Mouse (Mus musculus) small intestine, adult 2 months (tissue): ENCODE results near the gene Larp1. TPM values are rescaled to one million over a fixed set of nuclear protein-coding genes. Genes with fewer than 3 reads are reported as not detected.
"Not testable (repeated sequence)": the region's sequence is repeated elsewhere in the genome, so short reads cannot be mapped to it uniquely, and the experiment has no call there.

ENCODE experiments used
- H3K27ac ChIP-seq: fragments of 200-500 bp; 2 replicates; pipeline ENCODE4 v1.5.1; 2012; ENCODE audit warnings: low read depth, low read length, control low read depth, inconsistent platforms; ENCODE audit not compliant: insufficient read depth
- H3K27me3 ChIP-seq: fragments of 200-500 bp; 2 replicates; pipeline ENCODE4 v1.6.1; 2012; ENCODE audit warnings: mild to moderate bottlenecking, moderate library complexity, low read length, inconsistent platforms; ENCODE audit not compliant: control insufficient read depth, insufficient read depth
- H3K36me3 ChIP-seq: fragments of 200-500 bp; 2 replicates; pipeline ENCODE4 v1.6.1; 2012; ENCODE audit warnings: mild to moderate bottlenecking, low read length, control low read depth, inconsistent platforms; ENCODE audit not compliant: control insufficient read depth, insufficient read depth
- H3K4me1 ChIP-seq: fragments of 200-500 bp; 2 replicates; pipeline ENCODE4 v1.6.1; 2012; ENCODE audit warnings: low read length, inconsistent platforms, mixed read lengths; ENCODE audit not compliant: control insufficient read depth, insufficient read depth, insufficient read length
- H3K4me3 ChIP-seq: fragments of 200-500 bp; 2 replicates; pipeline ENCODE4 v1.5.1; 2012; ENCODE audit warnings: low read depth, mild to moderate bottlenecking, control low read depth, inconsistent platforms, low read length, moderate library complexity
- CTCF ChIP-seq: fragments of 200-500 bp; IDR thresholded peaks from 2 replicates; pipeline ENCODE4 v1.5.1; 2012; ENCODE audit warnings: low read depth, mild to moderate bottlenecking, control low read depth, inconsistent platforms, low read length, moderate library complexity, mixed read lengths; ENCODE audit not compliant: insufficient replicate concordance, insufficient read length; ENCODE audit errors: extremely low read depth
- POLR2A ChIP-seq: fragments of 200-500 bp; IDR thresholded peaks from 2 replicates; pipeline ENCODE4 v1.6.1; 2012; ENCODE audit warnings: low read depth, mild to moderate bottlenecking, control low read depth, inconsistent platforms, low read length, moderate library complexity
- WGBS: fragments of 180-500 bp; shearing (Covaris S2); methylation state at CpG from one replicate; pipeline ENCODE4 v1.1.7; 2018; 5-methylcytosine and 5-hydroxymethylcytosine counted together
- polyA plus RNA-seq: library from polyadenylated mRNA; depleted of rRNA; stranded (reverse); fragments of >200 nt; gene quantifications from 2 replicates; pipeline ENCODE4 v1.2.3, GENCODE M21; 2012

Larp1 gene
- polyA plus RNA-seq, 1 experiment = 25.9 TPM

DNA sequence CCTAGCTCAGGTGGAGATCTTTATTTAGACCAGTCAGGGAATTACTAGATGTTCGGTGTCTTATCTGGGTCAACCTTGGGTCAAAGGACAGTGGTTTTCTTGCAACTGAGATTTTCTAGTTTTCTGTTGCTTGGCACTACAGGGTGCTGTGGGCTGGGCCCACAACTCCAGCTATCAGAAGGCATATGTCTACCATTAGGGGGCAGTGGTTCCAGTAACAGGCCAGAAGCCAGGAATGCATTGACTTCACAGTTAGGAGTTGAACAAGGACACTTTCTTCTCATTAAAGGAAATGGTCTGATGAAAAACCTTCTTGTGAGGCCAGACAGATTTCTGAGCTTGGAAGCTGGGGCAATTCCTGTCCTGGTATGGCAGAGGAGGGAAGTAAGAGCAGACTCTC is 30.2 kb downstream of the Larp1 start:
- Histone ChIP-seq H3K27me3 (no peaks in the 10 kb centered on the region), H3K4me3 (no peak overlapping the region), H3K27ac (peak overlapping the region; percentile 56; the same call in 1 of the 2 replicates), H3K4me1 (peaks cover 18% of the 10 kb centered on the region; the same call in 1 of the 2 replicates), H3K36me3 (peaks cover 15% of the 10 kb centered on the region)
- TF ChIP-seq POLR2A (no peak), CTCF (peak; percentile 65; the same call in 1 of the 2 replicates)
- WGBS = 10% methylated on average over 1 of the region's 1 CpGs

- Histone ChIP-seq H3K27ac (no peak overlapping the region), H3K4me3 (no peak overlapping the region), H3K4me1 (peaks cover 8% of the 10 kb centered on the region; the same call in 1 of the 2 replicates), H3K27me3 (no peaks in the 10 kb centered on the region), H3K36me3 (peaks cover 32% of the 10 kb centered on the region)
- WGBS = 91% methylated on average over 5 of the region's 5 CpGs
- TF ChIP-seq POLR2A = no peak
- no peak for TF ChIP-seq CTCF
These were observed 34.1 kb downstream of the Larp1 start for GRCm38 (mm10) chr11:58042861-58043431.

DNA sequence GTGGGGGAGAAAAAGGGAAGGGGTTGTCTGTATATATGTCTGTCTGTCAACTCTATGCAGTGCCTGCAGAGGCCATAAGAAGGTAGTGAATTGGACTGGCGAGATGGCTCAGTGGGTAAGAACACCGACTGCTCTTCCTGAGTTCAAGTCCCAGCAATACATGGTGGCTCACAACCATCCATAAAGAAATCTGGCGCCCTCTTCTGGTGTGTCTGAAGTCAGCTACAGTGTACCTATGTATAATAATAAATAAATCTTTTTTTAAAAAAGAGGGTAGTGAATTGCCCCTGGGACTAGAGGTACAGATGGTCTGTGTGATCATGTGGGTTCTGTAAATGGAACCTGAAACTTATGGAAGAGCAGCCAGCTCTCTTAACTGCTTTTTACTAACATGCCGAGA is 37.6 kb downstream of the Larp1 start:
- H3K36me3 ChIP-seq = peaks cover 65% of the 10 kb centered on the region
- no peak overlapping the region for H3K4me3 ChIP-seq
- no peaks in the 10 kb centered on the region for H3K4me1 ChIP-seq
- TF ChIP-seq CTCF (no peak), POLR2A (no peak)
- WGBS = 71% methylated on average over 4 of the region's 4 CpGs
- H3K27ac ChIP-seq = no peak overlapping the region
- H3K27me3 ChIP-seq = no peaks in the 10 kb centered on the region

GRCm38 (mm10) chr11:58057455-58057854 is 48.6 kb downstream of the Larp1 start:
- H3K27me3 ChIP-seq = no peaks in the 10 kb centered on the region
- WGBS = 30% methylated on average over 6 of the region's 6 CpGs
- peaks cover 67% of the 10 kb centered on the region for H3K36me3 ChIP-seq
- peaks cover under 1% of the 10 kb centered on the region for H3K4me1 ChIP-seq
- no peak overlapping the region for H3K4me3 ChIP-seq
- no peak overlapping the region for H3K27ac ChIP-seq
- TF ChIP-seq POLR2A = no peak
- peak; percentile 75; the same call in 1 of the 2 replicates for TF ChIP-seq CTCF

GRCm38 (mm10) chr11:58059752-58060151 is 50.9 kb downstream of the Larp1 start:
- not testable (repeated sequence) for H3K4me3 ChIP-seq, H3K27me3 ChIP-seq, H3K27ac ChIP-seq, H3K4me1 ChIP-seq
- 66% methylated on average over 7 of the region's 7 CpGs for WGBS
- H3K36me3 ChIP-seq = peaks cover 49% of the 10 kb centered on the region

DNA sequence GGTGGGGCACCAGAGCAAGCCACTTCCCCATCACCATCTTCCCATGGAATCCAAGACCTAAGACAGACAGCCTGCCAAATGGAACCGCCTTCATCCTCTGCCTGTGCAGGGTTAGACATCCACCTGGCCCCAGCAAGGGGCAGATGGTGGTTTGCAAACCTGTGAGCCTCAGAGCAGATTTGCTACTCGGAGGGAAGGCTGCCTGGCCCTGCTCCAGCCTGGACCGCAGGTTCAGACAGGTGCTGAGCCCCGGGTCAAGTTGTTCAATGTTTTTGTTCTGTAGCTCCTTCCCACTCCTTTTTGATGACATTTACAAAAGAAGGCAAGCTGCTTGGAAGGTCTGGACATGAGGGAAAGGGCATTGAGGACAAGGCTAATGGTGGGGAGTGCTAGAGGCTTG is 52.4 kb downstream of the Larp1 start:
- peaks cover 37% of the 10 kb centered on the region for H3K36me3 ChIP-seq
- not testable (repeated sequence) for H3K27me3 ChIP-seq, H3K4me3 ChIP-seq, H3K27ac ChIP-seq, H3K4me1 ChIP-seq
- 72% methylated on average over 3 of the region's 4 CpGs for WGBS

DNA sequence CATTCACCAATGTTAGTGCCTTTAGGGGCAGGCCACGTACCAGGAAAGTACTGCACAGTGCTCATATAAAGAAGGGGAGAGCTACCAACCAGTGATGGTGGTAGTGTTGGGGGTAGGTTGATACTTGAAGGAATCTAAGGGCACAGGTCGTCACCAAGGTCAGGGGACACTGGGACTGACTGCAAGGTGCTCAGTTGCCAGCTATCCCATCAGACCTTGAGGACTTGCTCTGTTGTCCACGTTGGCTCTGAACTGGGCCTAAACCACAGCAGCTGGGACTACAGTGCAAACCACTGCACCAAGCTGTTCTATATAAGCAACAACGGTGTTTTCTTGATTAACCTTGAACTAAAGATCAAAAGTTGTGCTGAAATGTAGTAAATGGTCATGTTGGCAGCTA is 53.7 kb downstream of the Larp1 start:
- Histone ChIP-seq H3K36me3 (peaks cover 27% of the 10 kb centered on the region), H3K4me1 (peaks cover 5% of the 10 kb centered on the region), H3K4me3 (no peak overlapping the region), H3K27ac (no peak overlapping the region), H3K27me3 (no peaks in the 10 kb centered on the region)
- 80% methylated on average over 4 of the region's 4 CpGs for WGBS
- TF ChIP-seq CTCF (no peak), POLR2A (no peak)

DNA sequence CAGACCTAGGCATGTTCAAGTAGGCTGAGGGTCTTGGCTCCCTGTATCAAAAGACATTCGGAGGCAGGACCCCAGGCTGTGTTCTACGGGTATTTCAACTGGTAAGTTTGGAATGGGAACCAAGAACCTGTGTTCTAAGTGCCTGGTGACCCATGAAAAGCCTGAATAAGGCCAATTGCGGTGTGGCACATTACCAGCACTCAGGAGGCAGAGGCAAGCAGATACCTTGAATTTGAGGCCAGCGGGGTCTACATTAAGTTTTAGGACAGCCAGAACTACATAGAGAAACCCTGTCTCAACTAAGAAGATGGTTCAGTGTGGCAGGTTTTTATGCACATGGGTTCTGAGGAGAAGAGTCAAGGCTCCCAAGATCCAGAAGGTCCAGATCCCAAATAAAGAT is 56.2 kb downstream of the Larp1 start:
- no peaks in the 10 kb centered on the region for H3K27me3 ChIP-seq
- peaks cover 9% of the 10 kb centered on the region for H3K36me3 ChIP-seq
- WGBS = 86% methylated on average over 4 of the region's 4 CpGs
- no peak for TF ChIP-seq POLR2A
- H3K4me3 ChIP-seq = no peak overlapping the region
- H3K27ac ChIP-seq = no peak overlapping the region
- peaks cover 5% of the 10 kb centered on the region for H3K4me1 ChIP-seq
